Mouse (Mus musculus): ENCODE data around the gene Gm20388.

DNA sequence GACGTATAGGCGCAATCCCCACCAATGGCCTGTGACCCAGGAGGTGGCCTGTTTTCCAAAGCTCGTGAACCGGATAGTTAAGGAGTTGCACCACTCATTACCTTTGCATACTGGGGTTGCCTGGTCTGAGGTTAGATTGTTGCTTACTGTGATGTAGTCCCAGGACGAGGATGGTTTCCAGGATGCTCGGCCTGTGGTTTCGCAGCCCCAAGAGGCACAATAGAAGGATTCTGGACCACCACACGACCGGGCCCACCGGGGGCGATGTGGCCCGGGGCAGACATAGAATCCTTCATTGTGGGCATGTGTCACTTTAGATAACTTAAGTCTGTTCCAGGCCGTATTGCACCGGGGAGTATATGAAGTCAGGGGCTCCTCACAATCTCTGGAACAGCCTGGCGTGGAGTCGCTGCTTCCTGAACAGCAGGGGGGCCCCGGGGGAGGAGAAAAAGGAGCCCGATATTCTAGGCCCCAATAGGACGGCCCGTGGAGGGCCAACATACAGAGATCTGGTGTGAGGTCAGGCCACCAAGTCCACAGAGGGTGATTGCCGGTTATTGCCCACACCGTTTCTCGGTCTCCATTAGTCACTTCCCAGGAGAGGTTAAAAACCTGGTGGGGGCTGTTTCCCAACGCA lies 3517.1 kb downstream of the Gm20388 start:
- no peak for TF ChIP-seq POLR2A (IDR thresholded peaks at IDR 0.05; ENCODE audit: borderline replicate concordance, insufficient read depth, low read length)
- no peak for TF ChIP-seq CTCF (IDR thresholded peaks at IDR 0.05; ENCODE audit: borderline replicate concordance, insufficient read depth, low read depth, low read length)
